Mouse (Mus musculus) lung, postnatal 36 days (tissue): Measurements from ENCODE around the gene Gm20388.
A peak's percentile ranks its signal among the peaks of the same experiment; 100 is the strongest.

Experiments
- DNase-seq: peaks from one replicate; pipeline ENCODE4 v3.0.0; 2022; ENCODE audit warnings: mixed read lengths

Gm20388 gene

DNA sequence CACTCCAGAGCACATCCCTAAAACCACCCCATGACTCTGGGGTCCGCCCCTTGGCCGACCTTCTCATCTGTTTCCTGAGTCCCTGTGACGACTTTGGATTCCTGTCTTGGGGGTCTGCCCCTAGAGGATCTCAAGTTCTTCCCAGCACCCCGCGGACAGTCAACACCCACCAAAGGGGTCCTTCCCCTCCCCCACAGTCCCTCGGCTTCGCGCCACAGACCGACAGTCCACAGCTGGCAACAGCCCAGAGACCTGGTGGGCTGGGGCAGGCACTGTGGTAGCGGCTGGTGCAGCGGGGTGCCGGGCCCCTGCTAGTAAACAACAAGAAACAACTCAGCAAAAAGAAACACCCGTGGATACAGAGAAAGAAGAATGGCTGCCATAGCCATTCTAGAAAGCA lies 1632.3 kb downstream of the Gm20388 start:
- no peak for DNase-seq

DNA sequence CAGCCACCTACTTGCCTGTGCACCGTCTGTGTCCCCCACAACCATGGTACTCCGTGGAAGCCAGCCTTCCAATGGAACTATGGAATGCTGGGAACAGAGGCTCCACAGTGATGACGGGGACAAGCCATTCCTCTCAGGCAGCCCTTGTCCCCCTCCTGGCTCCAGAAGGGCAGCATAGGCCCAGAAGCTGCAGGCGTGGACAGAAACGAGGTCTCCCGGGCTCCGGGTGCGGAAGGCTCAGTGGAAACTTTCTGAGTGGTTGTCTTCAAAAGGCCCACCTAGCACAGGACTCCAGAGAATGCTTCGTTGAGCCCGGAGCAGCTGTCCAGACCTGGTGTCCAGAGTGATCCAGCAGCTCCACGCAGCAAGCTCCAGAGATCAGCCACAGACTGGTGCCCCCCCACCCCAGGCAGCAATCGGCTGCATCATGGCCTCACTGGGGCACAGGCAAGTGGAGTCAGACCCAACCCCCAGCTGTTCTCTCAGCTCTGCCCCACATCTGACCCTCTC lies 1633.7 kb downstream of the Gm20388 start, which contains the start of gene 1700018B08Rik:
TSS of gene 1700018B08Rik (minus strand) at position 45 of the 510 bp plus-strand sequence.
- DNase-seq: no peak

DNA sequence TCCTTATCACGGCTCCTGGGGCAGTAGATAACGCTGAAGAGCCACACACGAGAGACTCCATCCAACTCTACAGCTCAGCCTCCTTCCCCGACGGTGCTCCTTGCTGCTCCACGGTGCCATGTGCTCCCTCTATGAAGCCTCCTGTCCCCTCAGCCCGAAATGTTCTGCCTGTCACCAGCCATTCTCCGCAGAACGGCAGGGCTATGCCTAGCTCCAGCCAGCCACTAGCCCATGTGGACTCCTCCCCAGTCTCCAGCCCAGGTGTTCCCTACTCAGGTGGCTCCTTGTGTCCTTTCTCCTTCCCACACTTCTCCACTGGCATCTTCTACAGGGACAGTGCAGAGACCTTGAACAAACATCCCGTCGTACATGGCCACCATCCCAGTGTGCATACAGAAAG lies 1634.3 kb downstream of the Gm20388 start:
- no peak for DNase-seq

DNA sequence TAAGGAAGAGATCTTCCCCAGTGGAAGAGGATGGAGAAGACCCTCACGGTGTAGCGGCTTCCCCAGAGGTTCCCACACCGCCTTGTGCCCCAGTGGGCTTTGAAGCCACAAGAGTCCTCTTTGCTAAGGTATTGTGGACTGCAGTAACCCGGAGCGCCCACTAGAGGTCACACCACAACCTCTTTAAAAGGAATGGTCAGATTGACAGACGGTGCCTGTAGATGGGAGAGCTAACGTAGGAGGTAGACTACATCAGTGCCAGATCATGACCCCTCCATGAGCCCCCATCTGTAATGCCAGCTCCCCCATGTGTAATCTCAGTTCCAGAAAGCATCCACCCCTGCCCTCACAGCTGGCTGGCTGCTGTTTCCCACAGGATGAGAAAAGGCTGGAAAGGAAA lies 1636.5 kb downstream of the Gm20388 start:
- peak; percentile 91 for DNase-seq

DNA sequence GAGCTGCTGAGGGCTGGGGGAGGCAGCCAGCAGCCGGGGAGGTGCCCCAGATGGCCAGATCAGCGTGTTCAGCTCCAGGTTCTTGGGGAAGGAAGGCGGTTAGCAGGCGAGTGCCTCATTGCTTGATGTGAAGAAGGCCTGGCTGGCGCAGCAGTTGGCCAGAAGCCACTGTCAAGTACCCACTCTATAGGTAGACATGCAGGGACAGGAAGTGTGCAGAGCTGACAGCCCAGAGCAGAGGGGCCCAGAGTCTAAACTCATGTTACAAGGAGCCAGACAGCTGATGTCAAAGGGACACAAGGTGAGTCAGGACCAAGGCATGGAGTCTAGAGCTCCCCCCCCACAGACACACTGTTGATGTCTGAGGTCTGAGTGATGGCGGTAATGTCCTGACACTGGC lies 1639.4 kb downstream of the Gm20388 start:
- peak; percentile 50 for DNase-seq

DNA sequence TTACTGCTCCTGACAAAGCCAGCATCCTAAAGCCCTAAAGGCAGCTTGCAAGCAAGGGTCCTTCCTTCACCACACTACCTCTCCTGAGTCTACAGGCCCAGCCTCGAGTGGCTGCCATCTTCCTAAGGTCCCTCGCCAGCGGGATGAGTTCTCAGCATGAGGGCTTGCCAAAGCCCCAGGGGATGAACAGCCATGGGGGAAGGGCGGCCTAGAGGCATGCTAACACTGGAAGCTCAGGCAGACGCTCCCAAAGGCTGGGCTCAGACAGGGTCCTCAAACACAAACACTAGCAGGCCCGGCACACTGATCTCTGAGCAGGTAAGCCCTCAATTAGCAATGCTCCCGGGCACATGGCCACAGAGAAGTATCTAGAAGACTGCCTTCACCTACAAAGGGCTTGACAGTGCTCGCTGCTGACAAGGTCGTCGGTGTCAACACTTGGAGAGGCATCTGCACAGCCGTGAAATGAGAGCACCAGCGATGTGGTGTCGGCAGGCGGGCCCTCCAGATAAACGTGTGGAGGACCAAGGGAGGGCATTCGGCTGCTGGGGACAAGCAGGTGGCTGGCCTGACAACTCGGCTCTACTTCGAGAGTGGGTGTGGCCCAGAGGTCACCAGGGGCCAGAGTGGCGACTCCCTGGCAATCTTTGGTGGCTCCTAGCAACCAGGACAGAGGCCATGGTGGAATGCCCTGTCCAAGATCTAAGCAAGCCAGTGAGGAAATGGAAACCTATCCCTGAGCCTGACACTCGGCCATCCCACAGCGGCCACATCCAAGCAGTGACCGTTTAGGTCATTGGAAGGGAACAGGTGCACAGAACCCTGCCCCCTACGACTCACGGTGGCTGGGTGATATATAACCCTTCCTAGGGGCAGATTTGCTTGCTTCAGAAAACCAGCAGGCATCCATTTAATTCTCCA lies 1640.7 kb downstream of the Gm20388 start:
- no peak for DNase-seq

DNA sequence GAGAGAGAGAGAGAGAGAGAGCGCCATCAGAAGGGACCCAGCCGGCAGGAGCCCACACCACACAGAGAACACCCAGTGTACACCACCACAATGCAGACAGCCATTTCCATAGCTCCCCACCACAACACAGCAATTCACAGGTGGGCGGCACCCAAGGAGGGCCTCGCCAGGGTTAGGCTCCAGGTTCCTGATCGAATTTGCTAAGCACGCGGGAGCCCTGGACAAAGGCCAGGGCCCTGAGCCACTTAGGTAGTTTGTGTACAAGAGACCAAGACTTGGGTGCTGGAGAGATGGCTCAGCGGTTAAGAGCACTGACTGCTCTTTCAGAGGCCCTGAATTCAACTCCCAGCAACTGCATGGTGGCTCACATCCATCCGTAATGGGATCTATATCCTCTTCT lies 1641.9 kb downstream of the Gm20388 start:
- DNase-seq: peak; percentile 44

DNA sequence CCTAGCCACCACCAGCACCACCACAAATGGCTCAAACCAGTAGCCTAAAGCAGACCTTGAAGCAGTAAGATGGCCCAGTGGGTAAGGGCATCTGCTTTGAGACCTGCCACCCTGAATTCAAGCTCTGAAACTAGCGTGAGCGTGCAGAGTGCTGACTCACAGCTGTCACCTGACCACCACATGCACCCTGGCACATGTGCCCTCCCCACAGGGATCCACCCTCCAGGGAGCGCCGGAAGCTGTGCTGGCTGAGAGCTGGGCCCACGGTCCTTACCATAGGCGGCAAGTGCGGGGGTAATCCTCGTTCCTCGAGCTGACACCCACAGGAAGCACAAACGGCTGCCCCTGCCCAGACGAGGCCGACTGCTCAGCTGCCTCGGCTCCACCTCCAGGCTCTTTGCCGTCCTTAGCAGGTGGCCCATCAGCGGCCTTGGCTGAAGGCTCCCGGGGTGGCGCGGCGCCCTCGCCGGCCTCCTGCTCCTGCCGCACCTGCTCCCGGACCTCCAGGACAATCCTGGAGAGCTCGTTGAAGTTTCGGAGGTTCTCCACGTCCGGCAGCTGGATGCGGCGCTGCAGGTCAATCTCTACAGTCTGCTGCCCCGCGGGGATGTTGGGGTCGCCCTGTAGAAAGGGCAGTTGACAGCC lies 1643.3 kb downstream of the Gm20388 start:
- no peak for DNase-seq

DNA sequence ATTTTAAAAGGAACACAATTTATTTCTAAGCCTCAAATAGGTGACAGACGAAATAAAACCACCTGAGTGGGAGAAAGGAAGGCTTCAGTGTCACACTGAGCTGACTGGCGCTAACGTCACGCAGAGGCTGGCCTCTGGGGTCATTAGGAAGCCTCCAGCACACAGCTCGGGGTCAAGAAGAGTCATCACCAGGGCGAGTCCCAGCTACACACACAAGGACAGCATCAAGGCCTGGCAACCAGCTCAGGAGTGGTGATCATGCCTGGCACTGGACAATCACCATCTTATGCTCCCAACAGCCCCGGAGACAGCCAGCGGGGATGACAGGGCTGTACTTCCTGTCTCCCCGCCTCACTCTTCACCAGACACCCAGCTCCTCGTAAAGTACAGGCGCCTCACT lies 1647.1 kb downstream of the Gm20388 start:
- no peak for DNase-seq

DNA sequence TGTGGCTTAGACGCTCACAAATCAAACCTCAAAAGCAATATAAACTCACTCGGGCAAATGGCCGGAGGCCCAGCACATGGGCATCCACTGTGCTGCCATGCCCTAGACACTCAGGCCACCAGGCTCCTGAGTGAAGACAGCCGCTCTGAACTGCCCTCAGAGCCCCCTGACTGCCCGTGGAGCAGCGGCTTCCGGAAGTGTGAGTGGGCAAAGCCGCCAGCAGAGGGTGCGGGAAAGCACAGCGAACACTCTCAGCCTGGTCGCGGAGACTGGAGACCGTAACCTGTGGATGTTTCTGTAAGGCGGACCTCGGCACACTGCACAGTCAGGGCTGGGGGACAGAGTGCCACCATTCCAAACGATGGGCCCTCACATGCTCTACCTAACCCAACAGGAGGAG lies 1647.9 kb downstream of the Gm20388 start:
- DNase-seq: no peak

DNA sequence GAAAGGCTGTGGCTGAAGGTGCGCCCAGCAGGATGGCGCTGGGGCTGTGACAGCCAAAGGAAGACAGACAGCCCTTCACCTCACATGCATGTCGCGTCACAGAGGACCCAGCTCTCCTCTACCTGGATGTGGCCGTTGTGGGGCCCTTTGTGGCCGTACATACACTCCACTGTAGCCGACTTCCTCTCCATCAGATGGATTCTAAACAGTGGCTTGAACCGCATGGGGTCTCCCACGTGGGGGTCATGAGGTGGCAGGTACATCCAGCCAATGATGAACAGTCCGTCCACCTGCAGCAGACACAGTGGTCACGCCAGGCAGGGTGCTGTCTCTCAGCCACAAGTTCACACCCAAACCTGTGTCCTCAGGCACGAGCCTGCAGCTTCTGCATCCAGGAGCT lies 1649.2 kb downstream of the Gm20388 start:
- no peak for DNase-seq

DNA sequence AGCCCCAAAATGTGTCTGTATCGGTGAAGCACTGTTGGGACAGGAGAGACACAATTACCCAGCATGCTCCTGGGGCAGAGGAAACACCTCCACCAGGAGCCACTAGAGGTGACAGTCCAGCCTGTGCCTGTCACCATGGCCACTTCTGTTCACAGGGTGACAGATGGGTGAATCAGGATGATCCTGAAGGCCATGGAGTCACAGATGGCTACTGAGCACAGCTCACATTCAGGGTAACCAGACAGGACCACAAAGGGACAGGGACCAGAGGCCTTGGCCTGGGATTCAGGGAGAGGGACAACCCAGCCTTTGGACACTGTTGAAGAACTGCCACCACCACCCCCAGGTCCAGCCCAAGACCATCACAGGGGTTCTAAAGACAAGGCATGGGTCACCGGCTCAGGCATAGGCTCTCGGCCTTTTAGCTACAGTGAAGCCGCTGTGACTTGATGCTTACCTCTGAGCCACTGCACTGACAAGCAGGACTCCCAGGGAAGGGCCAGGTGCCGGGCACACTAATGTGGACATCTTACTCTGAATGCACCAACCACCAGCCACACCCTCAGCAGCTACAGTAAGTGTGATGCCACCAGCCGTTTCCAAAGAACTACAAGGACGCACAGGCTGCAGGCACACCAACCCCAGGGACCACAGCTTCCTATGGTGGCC lies 1649.9 kb downstream of the Gm20388 start:
- DNase-seq: no peak

DNA sequence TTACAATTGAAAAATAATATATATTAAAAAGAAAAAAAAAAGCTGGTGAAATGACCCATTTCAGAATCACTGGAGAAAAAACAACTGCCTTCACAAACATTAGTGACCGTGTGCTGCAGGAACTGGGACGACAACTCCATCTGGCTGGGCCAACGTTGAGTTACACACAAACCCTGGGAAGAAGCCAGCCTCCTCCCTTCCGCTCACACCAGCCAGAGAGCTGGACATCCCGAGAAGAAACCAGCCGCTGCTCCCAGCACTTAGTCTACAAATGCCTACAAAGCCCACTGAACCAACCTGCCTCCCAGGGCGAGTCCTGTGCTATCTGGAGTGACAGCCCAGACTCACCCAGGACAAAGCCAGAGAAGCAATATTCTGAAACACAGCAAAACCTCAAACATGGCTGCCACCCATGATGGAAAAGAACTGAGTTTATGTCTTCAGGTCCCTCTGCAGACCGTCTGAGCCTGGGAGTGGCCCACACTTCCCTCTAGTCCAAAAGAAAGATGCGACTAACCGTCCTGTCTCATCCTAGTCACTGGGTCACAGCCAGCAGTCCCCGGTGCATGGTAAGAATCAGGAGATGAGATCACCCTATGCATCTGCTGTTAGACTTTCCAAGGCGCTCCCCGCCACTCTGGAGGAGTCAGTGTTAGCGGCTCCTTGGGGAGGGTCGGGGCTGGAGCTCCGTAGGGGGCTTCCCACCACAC lies 1651.2 kb downstream of the Gm20388 start:
- peak; percentile 65 for DNase-seq

DNA sequence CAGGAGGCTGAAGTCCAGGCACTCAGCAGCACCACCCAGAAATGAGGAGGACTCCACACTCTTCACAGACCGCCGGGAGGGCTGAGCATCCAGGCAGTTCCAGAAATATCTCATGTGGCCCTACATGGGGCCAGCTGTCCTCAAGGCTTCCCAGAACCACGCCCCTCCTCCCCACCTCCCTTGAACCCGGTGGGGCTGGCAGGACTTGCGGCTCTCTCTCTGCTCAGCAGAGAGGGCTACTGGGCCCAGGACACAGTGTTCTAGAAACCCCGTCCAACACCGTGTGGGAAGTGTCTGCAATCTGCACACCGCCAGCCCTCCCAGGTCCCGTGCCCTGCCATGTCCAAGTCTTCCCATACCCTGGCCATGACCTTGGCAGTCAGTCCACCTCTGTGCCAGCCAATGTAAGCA lies 1652.3 kb downstream of the Gm20388 start:
- DNase-seq: peak; percentile 87

DNA sequence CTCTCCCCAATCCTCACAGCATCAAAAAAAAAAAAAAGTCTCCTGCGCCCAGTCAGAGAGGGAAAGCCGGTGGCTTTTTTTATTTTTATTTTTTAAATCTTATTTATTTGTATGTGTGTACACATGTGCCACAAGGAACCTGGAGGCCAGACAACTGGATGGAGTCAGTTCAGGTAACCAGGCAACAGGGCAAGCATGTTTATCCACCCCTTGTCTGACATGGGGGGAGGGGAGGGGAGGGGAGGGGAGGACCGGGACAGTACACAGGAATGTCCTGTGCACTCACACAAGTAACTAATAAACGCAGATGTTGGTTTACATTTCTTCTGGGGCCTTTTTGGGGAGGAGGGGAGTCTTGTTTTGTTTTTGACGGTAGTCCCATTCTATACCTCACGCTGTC lies 1653.1 kb downstream of the Gm20388 start:
- peak; percentile 15 for DNase-seq

DNA sequence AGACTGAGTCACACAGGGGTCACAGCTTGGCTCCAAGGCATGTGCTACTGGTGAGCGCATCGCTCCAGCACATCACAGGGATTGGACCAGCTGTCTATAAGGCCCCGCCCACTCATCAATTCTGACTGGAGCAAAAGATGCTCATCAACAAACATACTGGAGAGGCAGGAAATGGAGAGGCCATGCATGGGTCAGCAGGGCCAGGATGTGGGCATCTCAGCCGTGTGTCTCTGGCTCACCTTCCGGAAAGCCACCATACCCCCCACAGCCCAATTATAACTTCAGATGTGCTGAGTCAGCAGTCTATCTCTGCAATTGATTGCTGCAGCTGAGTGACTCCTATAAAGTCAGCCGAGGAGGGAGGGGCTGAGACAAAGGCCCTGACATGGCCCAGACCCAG lies 1657.7 kb downstream of the Gm20388 start:
- DNase-seq: no peak

DNA sequence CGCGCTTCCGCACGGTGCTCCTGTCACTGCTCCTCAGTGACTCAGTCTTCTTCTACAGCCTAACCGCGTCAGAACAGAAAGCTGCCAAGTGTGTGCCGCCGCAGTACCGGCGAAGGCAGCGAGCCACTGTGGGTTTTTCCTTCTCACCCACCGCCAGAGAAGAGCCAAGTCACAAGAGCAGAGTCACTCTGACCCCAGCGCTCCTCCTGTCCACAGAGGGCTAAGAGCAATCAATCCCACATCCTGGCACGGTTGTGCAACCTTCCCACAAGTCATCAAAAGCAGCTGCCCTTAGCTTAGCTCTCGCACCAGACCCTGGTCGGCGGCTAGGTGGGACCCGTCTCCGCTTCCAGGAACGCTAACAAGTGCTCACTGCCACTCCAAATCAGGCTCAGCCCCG lies 1659.7 kb downstream of the Gm20388 start:
- peak; percentile 84 for DNase-seq

DNA sequence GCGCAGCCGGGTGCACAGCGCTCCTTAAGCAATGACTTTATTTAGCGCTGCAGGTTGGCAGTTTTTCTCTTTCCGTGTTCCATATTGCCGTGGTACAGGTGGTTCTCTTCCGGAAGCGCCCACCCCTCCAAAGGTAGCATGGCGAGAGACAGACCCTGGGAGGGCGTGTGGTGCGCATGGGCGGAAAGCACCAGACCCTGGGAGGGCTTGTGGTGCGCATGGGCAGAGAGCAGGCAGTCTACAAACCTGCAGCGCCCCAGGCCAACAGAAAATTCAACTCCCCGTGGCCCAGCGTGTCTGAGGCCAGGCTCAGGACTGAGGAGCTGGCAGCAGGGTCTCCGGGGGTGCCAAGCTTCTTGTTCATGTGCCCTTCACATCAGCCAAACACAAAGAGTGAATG lies 1660.2 kb downstream of the Gm20388 start:
- DNase-seq: no peak

DNA sequence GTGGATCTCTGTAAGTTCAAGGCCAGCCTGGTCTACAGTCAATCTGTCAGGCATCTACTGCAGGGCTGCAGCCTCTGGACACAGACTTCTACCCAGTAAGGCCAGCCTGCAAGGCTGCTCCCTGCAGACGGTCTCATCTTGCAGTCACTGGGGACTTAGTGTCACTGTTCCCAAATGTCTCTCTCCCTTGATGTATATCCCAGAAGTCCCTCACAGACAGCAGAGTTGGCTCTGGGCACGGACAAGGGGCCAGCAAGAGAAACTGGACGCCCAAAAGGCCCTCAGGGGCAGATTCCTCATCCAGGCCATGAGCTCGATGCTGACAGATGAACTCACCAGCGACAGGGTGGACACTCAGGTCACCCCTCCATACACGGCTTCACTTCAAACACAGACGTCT lies 1661.5 kb downstream of the Gm20388 start:
- DNase-seq: no peak

DNA sequence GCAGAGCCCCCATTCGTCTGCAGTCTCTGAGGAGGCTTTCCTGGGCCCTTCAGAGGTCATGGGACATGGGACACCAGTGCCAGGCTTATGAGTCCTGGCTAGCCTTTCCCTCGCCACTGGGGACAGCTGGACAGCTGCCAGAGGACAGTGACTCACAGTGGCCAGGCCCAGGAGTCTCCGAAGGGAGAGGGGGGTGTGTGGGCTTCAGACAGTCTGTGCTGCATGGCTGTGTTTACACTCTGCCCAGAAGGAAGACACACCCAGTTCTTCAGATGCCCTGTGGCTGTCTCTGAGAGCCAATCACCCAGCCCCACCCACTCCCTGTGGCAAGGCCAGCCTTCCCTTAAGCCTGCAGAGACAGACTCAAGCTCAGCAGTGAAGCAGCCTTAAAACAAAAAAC lies 1662.6 kb downstream of the Gm20388 start:
- DNase-seq: peak; percentile 91

DNA sequence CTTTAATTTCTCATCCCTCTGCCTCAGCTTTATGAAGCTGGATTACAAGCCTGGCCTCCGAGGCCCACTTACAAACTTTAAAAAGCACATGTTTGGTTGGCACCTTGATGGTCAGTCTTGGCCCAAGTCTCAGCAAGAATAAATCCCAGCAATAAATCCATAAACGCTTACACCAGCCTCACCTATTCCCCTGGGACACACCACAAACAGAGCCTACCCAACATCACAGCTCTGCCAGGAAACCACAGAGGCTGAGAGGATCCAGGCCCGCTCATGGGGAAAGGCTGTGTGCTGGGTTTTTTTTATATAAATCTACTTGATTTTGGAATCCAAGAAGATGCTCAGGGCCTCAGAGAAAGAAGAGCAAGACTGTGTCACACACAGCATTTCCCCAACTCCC lies 1665.0 kb downstream of the Gm20388 start:
- DNase-seq: no peak

DNA sequence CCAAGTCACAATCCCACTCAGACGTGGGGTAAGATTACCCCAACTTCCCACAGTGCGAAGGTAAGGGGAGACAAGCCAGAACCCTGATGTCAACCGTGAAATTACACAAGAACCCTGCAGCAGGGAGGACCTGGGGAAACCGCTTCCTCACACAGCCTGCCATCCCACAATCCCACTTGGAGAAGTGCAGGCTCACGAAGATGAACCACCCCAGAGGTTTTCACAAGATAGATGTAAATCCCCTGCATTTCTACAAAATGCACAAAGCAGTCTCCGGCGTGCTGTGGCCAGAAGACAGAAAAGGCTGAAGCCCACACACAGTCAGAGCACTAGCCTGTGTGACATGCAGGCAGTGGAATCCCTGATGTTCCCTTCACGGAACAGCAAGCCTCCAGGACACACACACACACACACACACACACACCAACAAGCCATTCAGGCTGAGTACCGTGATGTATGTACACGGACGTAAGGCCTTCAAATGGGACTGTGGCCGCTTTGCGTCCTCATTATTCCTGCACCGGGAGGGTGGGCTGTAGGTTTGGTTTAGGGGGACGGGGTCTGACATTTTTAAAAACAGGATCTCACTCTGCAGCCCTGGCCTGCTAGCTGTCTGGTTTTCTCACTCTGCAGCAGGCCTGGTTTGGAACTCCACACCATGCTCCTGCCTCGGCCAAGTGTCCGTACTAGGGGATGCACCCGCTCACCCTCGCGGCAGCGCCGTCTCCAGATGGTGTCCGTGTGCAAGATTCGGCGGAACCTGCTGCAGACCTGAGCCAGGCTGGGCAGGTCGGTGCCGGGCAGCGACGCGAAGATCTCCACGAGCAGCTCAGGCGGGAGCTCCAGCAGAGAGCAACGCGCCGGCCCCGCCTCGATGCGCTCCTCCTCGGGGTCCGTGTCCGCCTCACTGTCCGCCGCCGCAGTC lies 1667.4 kb downstream of the Gm20388 start:
- DNase-seq: peak; percentile 21
